Mouse (Mus musculus) spleen, postnatal 14 days (tissue): ENCODE results near the gene Zfp534.
"Not testable (repeated sequence)": the region's sequence is repeated elsewhere in the genome, so short reads cannot be mapped to it uniquely, and the experiment has no call there.

Experiments
- DNase-seq, 2 experiments: peaks; one replicate each; pipeline ENCODE4 v3.0.0; 2021 to 2022; ENCODE audit warnings: low spot score in 2 of 2

Zfp534 gene

DNA sequence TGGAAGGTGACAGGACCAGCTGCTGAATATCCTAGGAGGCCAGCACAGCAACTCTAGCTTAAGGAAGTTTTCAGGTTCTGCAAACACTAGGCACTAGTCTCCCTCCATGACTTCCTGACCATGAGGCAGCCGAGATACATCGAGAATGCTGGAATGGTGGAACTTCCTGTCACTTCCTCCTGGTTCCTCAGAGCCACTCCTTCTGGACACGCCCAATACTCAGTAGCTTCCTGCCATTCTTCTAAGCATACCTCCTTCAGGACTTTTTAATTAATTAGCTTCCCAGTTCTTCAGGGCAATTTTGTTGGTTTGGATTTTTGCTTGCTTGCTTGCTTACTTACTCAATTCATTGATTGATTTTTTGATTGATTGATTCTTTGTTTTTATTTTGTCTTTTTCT lies at the start of gene Zfp534:
Gene Zfp534, minus strand, starts transcription at position 101 of the 400 bp plus-strand sequence.
- not testable (repeated sequence) for DNase-seq

DNA sequence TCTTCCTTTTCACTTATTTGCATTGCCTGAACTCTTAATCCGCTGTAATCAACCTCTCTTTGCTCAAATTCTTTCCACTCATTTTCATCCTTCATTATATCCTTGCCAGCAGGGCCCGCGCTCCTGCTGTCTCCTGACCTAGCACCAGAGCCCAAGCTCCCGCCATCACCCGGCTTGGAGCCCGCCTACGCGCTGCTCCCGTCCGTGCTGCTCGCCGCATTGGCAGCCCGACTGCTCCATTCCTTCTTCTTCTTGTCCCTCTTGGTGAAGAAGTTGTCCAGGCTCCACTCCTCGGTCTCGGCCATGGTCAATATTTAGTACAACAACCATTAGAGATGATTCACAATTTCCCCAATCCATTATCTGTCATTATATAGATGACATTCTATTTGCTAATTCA lies 43.9 kb upstream of the Zfp534 start:
- DNase-seq: not testable (repeated sequence)

DNA sequence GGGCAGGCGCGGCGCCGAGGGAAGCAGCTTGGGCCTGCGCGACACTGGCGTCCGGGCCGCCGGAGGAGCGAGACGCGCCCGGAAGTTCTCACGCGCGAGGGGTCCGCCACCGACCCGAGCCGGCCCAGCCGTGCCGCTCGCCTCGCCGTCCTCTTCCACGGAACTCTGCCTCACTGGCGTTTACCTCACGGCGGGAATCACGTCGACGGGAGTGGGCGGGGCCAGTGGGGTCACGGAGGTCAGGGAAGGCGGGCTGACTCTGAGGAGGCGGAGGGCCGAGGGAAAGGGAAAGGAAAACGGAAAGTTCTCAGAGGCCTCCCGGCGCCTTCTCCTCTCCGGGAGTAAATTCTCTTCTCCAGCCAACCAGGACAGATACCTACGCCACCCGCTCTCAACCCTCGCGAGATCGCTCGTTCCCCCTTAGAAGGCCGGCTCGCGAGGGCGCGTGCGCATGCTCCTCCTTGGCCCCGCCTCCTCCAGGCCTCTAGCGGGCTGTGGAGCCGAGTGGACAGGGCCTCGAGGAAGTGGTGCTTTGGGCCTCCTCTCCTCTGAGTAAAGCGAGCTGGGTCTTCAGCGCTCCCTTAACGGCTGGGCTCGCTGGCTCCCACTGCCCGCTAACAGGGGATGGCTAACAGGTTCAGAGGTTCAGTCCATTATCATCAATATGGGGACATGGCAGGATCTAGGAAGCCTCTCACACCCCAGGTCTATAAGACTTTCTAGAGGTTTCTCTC lies 36.5 kb upstream of the Zfp534 start:
- DNase-seq: not testable (repeated sequence)

DNA sequence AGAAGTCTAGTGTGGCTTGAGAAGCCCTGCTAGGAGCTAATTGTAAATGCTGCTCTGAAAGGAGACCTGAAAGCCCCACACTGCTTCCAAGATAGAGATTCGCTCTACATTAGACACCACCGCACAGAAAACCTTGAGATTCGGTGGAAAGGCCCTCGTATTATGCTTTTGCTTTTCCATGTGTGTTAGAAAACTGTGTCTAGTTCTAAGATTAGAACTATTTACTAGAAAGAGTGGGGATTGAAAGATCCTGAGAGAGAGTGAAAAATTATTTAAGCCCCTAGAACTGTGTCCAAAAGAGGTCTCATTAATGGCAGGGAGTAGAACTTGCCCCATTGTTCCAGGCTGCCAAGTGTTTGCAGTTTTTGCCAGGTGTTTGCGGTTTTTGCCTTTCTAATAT lies 47.1 kb downstream of the Zfp534 start:
- not testable (repeated sequence) for DNase-seq

DNA sequence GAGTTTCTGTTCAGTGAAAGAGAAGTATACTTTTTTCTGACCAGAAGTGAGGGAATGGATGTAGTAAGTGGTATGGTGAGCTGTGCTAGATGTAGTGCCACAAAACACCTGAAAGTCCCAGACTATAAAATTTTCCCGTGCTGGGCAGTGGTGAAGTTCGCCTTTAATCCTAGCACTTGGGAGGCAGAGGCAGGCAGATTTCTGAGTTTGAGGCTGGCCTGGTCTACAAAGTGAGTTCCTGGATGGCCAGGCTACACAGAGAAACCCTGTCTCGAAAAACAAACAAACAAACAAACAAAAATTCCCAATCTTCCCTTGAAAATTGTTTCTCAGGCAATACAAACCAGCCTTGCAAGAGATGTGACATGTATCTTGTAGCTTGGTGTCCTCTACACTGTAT lies 54.9 kb downstream of the Zfp534 start:
- DNase-seq: not testable (repeated sequence)

DNA sequence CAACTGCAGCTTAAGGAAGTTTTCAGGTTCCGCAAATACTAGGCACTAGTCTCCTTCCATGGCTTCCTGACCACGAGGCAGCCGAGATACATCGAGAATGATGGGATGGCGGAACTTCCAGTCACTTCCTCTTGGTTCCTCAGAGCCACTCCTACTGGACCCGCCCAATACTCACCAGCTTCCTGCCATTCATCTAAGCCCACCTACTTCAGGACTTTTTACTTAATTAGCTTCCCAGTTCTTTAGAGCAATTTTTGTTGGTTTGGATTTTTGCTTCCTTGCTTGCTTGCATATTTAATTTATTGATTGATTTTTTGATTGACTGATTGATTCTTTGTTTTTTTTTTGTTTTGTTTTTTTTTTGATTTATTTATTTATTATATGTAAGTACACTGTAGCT lies 59.9 kb downstream of the Zfp534 start, which contains the start of gene Zfp979:
Gene Zfp979, minus strand, starts transcription at position 101 of the 400 bp plus-strand sequence.
- not testable (repeated sequence) for DNase-seq

DNA sequence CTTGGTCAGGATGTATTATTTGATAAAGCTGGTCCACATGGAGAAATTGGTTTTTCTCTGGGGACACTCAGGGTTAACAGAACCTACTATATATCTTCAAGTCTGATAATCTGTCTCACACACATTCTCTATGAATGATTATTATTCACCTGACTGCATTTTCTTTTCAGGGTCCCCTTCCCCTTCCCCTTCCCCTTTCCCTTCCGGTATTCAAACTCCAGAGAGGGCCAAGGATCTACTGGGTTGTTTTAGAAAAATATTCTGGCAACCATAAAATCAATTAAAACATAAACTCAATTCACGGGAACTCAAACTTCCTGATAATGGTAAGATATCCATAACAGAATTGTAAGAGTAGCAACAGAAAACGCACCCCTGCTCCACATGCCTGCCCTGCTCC lies 60.4 kb downstream of the Zfp534 start:
- DNase-seq: not testable (repeated sequence)

DNA sequence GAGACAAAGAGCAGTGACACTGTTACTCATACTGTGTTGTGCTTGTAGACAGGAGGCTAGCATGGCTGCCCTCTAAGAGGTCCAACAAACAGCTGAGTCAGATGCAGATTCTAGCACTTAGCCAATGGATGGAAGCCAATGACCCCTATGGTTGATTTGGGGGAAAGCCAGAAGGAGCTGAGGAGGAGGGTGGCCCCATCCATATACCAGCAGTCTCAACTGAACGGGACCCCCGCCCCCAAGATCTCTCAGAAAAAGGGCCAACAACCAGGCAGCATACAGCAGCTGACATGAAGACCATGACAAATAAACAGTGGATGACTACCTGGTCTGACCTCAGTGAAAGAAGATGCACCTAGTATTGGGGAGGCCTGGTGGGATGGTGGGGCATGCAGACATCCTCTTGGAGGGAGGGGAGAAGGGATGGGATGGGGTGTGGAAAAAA lies 68.5 kb downstream of the Zfp534 start:
- not testable (repeated sequence) for DNase-seq
